Mouse (Mus musculus) left cerebral cortex, postnatal 14 days (tissue): ENCODE measurements around the gene Sf3b3. TPM values are rescaled to one million over a fixed set of nuclear protein-coding genes. Genes with fewer than 3 reads are reported as not detected.
A peak's percentile ranks its signal among the peaks of the same experiment; 100 is the strongest.
"Not testable (repeated sequence)": the region's sequence is repeated elsewhere in the genome, so short reads cannot be mapped to it uniquely, and the experiment has no call there.

Experiments used
- DNase-seq, 2 experiments: peaks; one replicate each; pipeline ENCODE4 v3.0.0; 2021 to 2022; ENCODE audit warnings: low spot score in 2 of 2, mixed read lengths in 1 of 2
- intact Hi-C: fragments of 180-260 bp; cut with DNase I; formaldehyde crosslinking; loops from one replicate; pipeline ENCODE4 v1.15.1; 2025
- total RNA-seq, 2 experiments: library from RNA; stranded (reverse); gene quantifications; 2 replicates each; pipeline ENCODE4 v1.2.3; 2021

The Sf3b3 gene
- total RNA-seq, 2 experiments from 2014 or later, result 53.9 to 54.6 TPM

DNA sequence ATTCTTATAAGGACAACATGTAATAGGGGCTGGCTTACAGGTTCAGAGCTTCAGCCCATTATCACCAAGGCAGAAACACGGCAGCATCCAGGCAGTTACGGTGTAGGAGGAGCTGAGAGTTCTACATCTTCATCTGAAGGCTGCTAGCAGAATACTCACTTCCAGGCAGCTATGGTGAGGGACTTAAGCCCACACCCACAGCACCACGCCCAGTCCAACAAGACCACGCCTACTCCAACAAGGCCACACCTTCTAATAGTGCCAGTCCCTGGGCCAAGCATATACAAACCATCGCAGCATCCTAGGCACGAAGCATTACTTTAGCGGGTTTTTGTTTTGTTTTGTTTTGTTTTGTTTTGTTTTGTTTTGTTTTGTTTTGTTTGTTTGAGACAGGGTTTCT lies 60.1 kb downstream of the Sf3b3 start:
- DNase-seq, intact Hi-C loops: not testable (repeated sequence)

DNA sequence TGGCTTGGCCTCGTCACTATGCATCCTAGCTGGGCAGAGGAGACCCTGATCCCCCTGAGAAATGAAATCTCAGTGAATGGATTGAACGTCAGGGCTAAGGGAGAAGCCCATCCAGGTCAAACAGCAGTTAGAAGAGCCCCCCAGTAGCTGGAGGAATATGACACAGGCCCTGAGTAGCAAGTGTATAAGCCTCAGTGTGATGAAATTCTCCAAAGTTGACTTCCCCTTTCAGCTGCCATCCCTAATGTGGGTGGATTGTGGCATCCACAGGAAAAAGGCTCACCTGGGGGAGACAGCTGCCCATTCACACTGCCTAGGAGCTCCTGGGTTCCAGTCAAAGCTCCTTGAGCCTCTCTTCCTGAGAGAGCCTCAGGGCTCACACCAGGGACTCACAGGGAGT lies 61.2 kb downstream of the Sf3b3 start:
- intact Hi-C loops, result no loop called here
- no peak for DNase-seq

DNA sequence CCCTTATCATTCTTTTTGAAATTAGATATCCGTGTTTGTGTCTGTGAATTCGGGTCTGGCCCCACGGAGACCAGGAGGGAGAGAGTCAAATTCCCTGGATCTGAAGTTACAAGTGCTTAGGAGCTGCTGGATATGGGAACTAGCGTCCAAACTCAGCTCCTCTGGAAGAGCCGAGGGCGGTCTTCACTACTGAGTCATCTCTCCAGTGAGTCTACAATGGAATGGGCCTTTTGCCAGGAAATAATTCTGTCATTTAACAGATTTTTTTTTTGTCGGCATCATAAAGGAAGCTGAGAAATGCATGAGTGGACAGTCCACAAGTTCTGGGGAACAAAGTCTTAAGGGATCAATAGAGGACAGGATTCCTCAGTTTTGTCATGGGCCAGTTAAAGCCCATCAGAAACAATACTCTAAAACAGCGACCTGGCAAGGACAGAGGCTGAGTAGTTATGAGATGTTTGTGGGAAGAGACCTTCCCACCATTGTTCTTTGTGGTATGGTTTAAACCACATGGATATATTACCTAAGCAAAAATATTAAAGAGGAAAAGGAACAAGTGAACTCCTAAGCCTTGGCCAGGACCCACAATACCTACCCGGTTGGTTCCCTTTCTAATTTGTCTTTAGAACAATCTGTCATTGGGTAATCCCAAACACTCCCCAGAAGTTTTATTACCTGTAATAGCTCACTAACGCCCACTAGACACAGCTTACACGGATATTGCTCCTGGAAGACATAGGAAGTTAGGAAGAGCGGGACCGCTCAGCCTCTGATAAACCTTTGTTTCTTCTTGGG lies 66.5 kb downstream of the Sf3b3 start:
- intact Hi-C loops, result no loop called here
- DNase-seq, result no peak

DNA sequence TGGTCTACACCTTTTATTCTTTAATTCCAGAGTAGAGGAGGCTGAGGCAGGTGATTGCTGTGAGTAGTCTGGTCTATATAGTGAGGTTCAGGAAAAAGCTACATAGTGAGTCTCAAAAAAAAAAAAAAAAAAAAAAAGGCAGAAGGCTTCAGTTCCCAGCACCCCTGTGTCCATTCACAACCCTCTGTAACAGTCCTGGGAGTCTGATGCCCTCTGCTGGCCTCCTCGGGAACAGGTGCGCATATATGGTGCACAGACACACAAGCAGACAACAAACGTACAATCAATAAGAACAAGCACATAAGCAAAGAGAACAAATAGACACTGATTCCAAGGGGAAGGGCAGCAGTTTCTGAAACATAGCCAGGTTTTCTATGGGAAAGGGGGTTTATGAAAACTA lies 70.3 kb downstream of the Sf3b3 start:
- no peak for DNase-seq
- intact Hi-C loops, result no loop called here

DNA sequence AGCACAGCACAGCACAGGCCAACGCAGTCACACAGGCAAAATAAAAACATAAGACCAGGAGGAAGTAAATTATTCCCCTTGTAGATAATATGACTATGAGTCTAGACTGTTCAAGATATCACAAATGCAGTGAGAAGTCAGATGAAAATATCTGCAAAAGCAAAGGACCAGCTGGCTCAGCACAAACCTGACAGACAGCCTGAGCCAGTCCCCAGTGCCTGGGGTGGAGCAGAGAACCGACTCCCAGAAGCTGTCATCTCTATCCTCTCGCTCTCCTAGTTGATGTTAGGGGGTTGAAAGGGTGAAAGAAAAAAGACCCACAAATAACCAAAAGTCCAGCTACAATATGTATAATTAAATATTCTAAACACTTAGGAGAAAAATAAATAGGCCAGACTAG lies 70.9 kb downstream of the Sf3b3 start:
- intact Hi-C loops, result no loop called here
- DNase-seq, result no peak

DNA sequence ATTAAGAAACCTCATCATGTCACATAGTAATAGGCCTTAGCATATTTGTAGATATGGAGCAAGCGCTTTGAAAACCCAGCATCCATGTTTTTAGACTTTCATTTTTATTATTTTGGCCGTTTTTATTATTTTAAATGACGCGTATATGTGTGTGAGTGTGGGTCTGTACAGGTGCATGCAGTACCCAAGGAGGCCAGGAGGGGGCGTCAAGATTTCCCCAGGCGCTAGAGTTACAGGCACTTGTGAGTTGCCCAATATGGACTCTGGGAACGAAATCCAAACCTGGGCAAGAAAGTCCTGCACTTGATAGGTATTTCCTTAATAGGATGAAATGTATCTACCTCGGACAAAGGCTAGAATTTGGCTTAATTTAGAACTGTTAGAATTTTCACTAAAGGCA lies 71.3 kb downstream of the Sf3b3 start:
- DNase-seq, result no peak
- intact Hi-C loops, result no loop called here

DNA sequence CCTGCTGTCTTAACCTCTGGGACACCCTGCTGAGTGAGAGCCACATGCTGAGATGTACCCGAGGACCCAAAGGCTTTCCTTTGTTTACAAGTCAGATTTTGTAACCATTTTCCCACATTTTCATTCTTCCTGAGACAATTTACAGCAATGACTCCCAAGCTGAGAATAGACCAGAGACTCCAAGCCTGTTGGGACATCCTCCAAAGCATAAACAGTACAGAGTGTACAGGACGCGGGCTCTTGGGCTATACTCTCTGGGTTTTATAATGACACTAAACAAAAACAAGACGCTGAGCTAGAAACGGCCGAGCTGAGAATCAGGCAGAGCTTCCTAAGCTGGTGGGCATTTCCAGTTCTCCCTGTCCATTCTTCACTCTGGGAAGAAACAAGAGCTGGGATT lies 71.9 kb downstream of the Sf3b3 start:
- DNase-seq, result no peak
- intact Hi-C loops, result no loop called here

DNA sequence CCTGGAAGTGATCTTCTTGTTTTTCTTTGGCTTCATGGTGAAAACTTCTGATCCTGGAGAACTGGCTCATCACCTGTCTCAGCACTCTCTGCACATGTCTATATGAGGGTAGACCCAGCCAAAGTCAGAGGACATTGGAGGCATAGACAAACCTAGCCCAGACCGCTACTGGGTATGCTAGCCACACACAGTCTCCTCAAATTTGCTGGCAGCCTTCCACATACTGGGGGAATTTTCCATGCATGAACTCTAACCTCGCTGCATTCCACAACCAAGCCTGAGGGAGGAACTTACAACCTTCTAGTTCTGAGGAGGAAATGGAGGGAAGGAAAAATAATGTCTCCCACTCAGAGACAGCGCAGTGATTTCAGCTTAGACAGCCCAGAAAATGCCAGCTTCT lies 72.5 kb downstream of the Sf3b3 start:
- intact Hi-C loops, result no loop called here
- DNase-seq, result no peak

DNA sequence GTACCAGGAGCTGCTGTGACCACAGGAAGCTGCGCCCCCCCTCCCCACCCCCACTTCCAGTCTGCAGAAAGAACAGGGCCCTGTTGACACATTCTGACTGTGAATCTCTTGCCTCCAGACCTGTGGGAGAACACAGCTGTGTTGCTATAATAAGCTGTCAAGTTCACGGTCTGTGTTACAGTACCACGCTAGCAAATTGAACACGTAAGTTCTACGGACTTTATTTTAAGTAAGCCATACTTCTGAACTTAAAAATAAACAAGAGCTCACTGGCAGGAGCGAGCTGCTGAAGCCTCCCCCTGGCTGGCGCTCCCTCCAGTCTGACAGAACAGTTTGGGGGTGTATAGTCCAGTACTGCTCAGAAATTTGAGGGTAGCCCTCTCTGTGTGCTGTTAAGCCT lies 74.1 kb downstream of the Sf3b3 start:
- intact Hi-C loops, result loop anchor here (2.0 kb wide), 1 partner anchor 18 kb away; no protein-coding TSS in a partner anchor
- peak in 1 of 2 experiments; percentile 65 for DNase-seq

DNA sequence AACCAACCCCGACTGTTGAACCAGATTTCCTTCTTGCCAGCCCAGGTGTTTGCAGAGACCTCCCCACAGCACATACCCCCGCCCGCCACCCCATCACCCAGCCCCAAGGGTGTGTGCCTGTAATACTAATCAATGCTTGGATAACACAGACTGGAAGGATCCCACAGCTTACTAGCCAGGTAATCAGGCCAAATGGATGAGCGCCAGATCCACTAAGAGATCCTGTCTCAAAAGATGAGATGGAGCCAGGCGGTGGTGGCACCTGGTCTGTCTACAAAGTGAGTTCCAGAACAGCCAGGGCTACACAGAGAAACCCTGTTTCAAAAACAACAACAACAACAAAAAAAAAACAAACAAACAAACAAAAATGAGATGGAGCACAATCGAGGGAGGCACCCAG lies 79.3 kb downstream of the Sf3b3 start:
- intact Hi-C loops, result no loop called here
- no peak for DNase-seq

DNA sequence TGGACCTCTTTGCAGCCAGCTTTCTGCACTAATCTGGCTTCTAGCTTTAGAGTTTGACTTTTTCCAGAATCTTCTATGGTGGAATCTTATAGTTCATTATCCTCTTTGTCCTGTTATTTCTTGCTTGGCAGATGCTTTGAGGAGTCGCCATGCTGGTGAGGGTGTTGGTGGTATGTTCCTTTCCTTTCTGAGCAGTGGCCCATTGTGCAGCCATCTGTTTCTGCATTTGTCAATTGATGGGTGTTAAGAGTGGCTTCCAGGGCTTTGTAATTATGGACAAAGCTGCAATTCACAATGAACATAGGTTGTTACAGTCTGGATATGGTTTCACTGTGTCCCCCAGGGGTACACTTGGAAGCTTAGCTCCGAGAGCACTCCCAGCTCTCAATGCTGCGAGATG lies 81.9 kb downstream of the Sf3b3 start:
- intact Hi-C loops, result no loop called here
- no peak for DNase-seq

DNA sequence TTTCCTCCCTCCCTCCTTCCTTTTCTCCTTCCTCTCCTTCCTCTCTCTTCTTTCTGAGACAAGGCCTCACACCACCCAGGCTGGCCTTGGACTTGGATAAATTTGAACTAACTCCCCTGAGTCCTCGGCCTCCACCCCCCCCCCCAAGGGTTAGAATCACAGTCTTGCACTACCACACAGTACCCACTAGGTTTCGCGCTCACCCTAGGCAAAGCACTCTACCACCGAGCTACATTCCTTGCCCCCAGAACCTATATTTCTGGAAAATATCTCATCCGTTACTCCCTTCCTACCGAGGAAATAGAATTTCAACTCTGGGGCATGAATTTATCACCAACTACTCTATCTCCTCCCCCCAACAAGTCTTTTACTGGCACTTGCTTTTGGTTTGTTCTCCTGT lies 84.6 kb downstream of the Sf3b3 start:
- DNase-seq, result no peak
- intact Hi-C loops, result no loop called here

DNA sequence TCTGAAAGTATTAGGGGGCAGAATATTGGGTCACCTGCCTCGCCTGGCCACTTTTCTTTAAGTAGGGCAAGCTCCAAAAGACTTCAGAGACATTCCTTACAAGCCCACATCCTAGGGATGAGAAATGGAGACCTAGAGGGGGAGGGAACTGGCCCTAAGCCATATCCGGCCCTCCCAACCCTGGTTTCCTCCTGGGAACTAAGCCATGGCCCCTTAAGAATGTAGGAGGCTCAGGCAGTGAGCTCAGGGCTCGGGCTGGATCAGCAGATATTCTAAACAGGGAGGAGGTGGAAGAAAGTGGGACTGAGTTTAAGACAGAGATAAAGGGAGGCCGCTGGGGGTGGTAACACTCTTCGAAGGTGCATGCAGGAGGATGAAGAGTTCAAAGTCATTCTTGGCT lies 85.4 kb downstream of the Sf3b3 start:
- no peak for DNase-seq
- intact Hi-C loops, result no loop called here

DNA sequence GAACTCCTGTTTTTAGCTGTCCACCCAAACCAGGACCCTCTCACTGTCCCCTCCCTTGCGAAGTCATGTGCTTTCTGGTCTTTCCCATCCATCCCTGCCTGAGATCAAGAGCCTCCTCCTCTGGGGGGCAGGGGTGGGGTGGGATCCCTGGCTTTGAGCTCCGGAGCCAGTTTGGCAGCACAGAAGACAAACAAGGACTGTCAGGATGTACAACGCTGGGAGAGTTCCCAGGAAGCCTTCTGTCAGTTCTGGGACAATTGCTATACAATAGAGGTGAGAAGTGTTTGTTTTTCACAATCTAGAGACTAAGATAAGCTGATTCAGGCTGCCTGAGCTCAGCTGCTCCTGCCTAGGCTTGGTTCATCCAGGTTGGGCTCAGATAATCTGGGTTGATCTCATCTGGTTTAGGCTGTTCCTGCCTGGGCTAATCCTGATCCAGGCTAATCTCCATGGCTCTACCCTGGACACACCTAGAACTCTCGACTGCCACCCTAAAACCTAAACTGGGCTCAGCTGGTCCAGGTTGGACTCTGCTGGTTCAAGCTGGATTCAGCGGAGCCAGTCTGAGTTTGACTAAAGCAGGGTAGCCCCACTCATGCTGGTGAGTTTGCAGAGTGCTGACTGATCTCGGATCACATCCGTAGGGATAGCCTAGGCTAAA lies 86.2 kb downstream of the Sf3b3 start:
- intact Hi-C loops, result no loop called here
- no peak for DNase-seq

Other genes starting within 250 kb of the Sf3b3 start
- gene Vac14, start 228.2 kb downstream of the Sf3b3 start, total RNA-seq, result 10 to 100 TPM; 22.4 to 24.5 TPM
- 100 to 1,000 TPM; 184 to 221 TPM for gene Mtss1l, start 125.3 kb downstream of the Sf3b3 start, total RNA-seq
- gene Il34, start 40.9 kb downstream of the Sf3b3 start, total RNA-seq, result 100 to 1,000 TPM in 1 of 2 experiments, 10 to 100 TPM in 1; 98.4 to 107 TPM
- 10 to 100 TPM; 54.8 to 56.2 TPM for gene Cog4, start 187 bp downstream of the Sf3b3 start, total RNA-seq
- gene Fuk, start 55.7 kb upstream of the Sf3b3 start, total RNA-seq, result 10 to 100 TPM; 15.6 to 16.9 TPM
- gene St3gal2, start 73.1 kb upstream of the Sf3b3 start, total RNA-seq, result 10 to 100 TPM; 84.6 to 88.4 TPM
- 10 to 100 TPM; 31.7 to 32.6 TPM for gene Ddx19a, start 151.0 kb upstream of the Sf3b3 start, total RNA-seq
- gene Ddx19b, start 185.0 kb upstream of the Sf3b3 start, total RNA-seq, result 10 to 100 TPM; 28.9 to 29.0 TPM
- gene Aars, start 186.4 kb upstream of the Sf3b3 start, total RNA-seq, result 10 to 100 TPM; 94.1 to 98.8 TPM
- not detected for gene Exosc6, start 209.6 kb upstream of the Sf3b3 start, total RNA-seq
- gene Clec18a, start 245.6 kb upstream of the Sf3b3 start, total RNA-seq, result 1 to 10 TPM in 1 of 2 experiments, under 1 TPM in 1; 0.75 to 1.2 TPM
- 10 to 100 TPM; 31.6 to 32.1 TPM for gene Pdpr, start 247.8 kb upstream of the Sf3b3 start, total RNA-seq